In the genomic region with DNA sequence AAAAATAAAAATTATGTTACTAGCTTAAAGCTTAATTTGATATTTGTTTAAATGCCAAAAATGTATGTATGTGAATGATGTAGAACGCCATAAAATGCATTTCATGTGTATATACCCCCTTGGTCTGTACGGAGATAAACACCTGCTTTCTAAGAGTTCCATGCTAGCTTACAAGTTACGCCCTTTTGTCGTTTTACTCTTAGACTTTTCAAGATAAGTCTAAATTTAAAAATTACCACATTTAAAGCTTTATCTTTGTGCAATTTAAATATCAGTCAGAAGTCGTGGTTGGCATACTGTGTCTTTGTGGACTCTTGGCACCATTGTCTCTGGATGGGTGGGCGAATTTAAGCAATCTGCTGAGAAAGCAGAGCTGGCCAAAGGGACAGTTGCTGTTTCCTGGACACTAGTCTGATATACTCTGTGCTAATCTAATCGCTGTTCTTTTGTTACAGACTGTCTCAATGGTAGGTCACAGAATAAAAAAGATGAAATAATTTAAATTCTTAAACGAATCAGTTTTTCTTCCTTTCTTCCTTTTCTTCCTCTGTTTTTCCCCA, we compare ENCODE assay signal across 22 mouse cellular contexts. TPM values are rescaled to one million over a fixed set of nuclear protein-coding genes. Genes with fewer than 3 reads are reported as not detected.
DNase-seq lines count a peak whose midpoint lies in the region; ATAC-seq and TF ChIP-seq lines count a peak whose summit lies in the region.
"Had no signal": no experiment of that assay in that cellular context is flagged by ENCODE, and none has a peak within 500 bp of the region (broad histone marks: within the 10 kb centered on the region; RNA-seq: fewer than 3 reads in every experiment).

No protein-coding gene starts in this region.

- H3K4me2 ChIP-seq in liver, postnatal 0 days (ENCODE audit: low read depth, low read length) = no peak overlapping the region
- H3K4me2 ChIP-seq in liver, embryonic 11.5 days = no peak overlapping the region
- no peak overlapping the region for H3K4me2 ChIP-seq in intestine, embryonic 16.5 days (ENCODE audit: low read depth, low read length)
- H3K4me2 ChIP-seq: embryonic facial prominence, embryonic 15.5 days; forebrain, embryonic 12.5 days; heart, embryonic 13.5 days; hindbrain, embryonic 12.5 days had no signal

- peak; percentile 58; the same call in 1 of the 2 replicates for TF ChIP-seq EP300 in liver, postnatal 0 days (IDR thresholded peaks at IDR 0.05; ENCODE audit: low read depth)

- H3K9ac ChIP-seq in liver, postnatal 0 days (replicated peaks) = no peak overlapping the region
- H3K9ac ChIP-seq in liver, embryonic 11.5 days (ENCODE audit: low read depth, low read length) = no peak overlapping the region
- H3K9ac ChIP-seq in intestine, embryonic 16.5 days (ENCODE audit: low read depth, low read length) = no peak overlapping the region
- H3K9ac ChIP-seq: embryonic facial prominence, embryonic 15.5 days; forebrain, embryonic 12.5 days; heart, embryonic 13.5 days; hindbrain, embryonic 12.5 days had no signal

- H3K4me1 ChIP-seq in liver, postnatal 0 days (ENCODE audit: insufficient read depth) = 0 out of 2 replicates have a peak, but pooled peaks cover 3% of the 10 kb centered on the region
- no peaks in the 10 kb centered on the region for H3K4me1 ChIP-seq in liver, embryonic 11.5 days (replicated peaks; ENCODE audit: control insufficient read depth, insufficient read depth, low read length)
- H3K4me1 ChIP-seq in embryonic fibroblast, embryonic 13.5 days (ENCODE audit: control insufficient read depth, insufficient read depth, low read length) = peaks cover 16% of the 10 kb centered on the region; the same call in 1 of the 2 replicates
- 0 out of 2 replicates have a peak, but pooled peaks cover 5% of the 10 kb centered on the region for H3K4me1 ChIP-seq in intestine, embryonic 16.5 days (ENCODE audit: control insufficient read depth, insufficient read depth, low read length)
- H3K4me1 ChIP-seq: forebrain, embryonic 12.5 days; hindbrain, embryonic 12.5 days had no signal

- no peak overlapping the region for H3K4me3 ChIP-seq in liver, postnatal 0 days (ENCODE audit: low read depth, low read length)
- no peak overlapping the region for H3K4me3 ChIP-seq in liver, embryonic 11.5 days (ENCODE audit: low read depth, low read length)
- no peak overlapping the region for H3K4me3 ChIP-seq in embryonic fibroblast, embryonic 13.5 days (ENCODE audit: insufficient read depth, low read length)
- H3K4me3 ChIP-seq in intestine, embryonic 16.5 days (ENCODE audit: low read length) = no peak overlapping the region
- H3K4me3 ChIP-seq: embryonic facial prominence, embryonic 15.5 days; forebrain, embryonic 12.5 days; heart, embryonic 13.5 days; hindbrain, embryonic 12.5 days had no signal

- ATAC-seq in liver, postnatal 0 days = no peak
- no peak for ATAC-seq in liver, embryonic 11.5 days (replicated peaks; ENCODE audit: low FRiP score)
- ATAC-seq in megakaryocyte-erythroid progenitor cell, adult 5-6 weeks (replicated peaks; ENCODE audit: low FRiP score, low TSS enrichment, poor library complexity, severe bottlenecking) = peak; percentile 82
- ATAC-seq in intestine, embryonic 16.5 days = no peak
- ATAC-seq: forebrain, embryonic 16.5 days; inflammation-experienced regulatory T-cells, adult 6 months had no signal

- WGBS in liver, postnatal 0 days (ENCODE audit: insufficient replicate concordance) = 56% methylated on average over 8 of the region's 8 CpGs
- 84% methylated on average over 8 of the region's 8 CpGs for WGBS in liver, embryonic 11.5 days
- WGBS in intestine, embryonic 16.5 days = 84% methylated on average over 8 of the region's 8 CpGs

- no peaks in the 10 kb centered on the region for H3K9me3 ChIP-seq in liver, postnatal 0 days (ENCODE audit: low read length)
- H3K9me3 ChIP-seq in liver, embryonic 11.5 days (ENCODE audit: control insufficient read depth, low read length) = no peaks in the 10 kb centered on the region
- H3K9me3 ChIP-seq in intestine, embryonic 16.5 days (ENCODE audit: control insufficient read depth, low read length) = no peaks in the 10 kb centered on the region
- H3K9me3 ChIP-seq: embryonic facial prominence, embryonic 15.5 days; forebrain, embryonic 12.5 days; heart, embryonic 13.5 days; hindbrain, embryonic 12.5 days had no signal

- TF ChIP-seq CTCF in liver, postnatal 0 days (IDR thresholded peaks at IDR 0.05; ENCODE audit: low read depth) = no peak
- TF ChIP-seq CTCF in embryonic fibroblast, embryonic 13.5 days (IDR thresholded peaks at IDR 0.05; ENCODE audit: borderline replicate concordance, insufficient read depth, low read length) = no peak

- no peak for TF ChIP-seq POLR2A in embryonic fibroblast, embryonic 13.5 days (IDR thresholded peaks at IDR 0.05; ENCODE audit: low read depth, low read length)

- no peak overlapping the region for H3K27ac ChIP-seq in liver, postnatal 0 days (ENCODE audit: low read depth)
- no peak overlapping the region for H3K27ac ChIP-seq in liver, embryonic 11.5 days (ENCODE audit: low read depth, low read length)
- peak overlapping the region; percentile 74 for H3K27ac ChIP-seq in embryonic fibroblast, embryonic 13.5 days (ENCODE audit: insufficient read depth, low read length)
- no peak overlapping the region for H3K27ac ChIP-seq in intestine, embryonic 16.5 days (ENCODE audit: low read length)
- H3K27ac ChIP-seq: forebrain, embryonic 12.5 days; hindbrain, embryonic 12.5 days had no signal

- DNase-seq in heart, adult 11 months = peak; percentile 71
- DNase-seq in heart, adult 8-10 months (ENCODE audit: low spot score) = no peak
- no peak for DNase-seq in liver, postnatal 0 days
- DNase-seq in liver, embryonic 11.5 days (ENCODE audit: low spot score) = no peak
- DNase-seq: adrenal gland, adult 2 months; adrenal gland, postnatal 25 days; cerebellum, adult 18-20 months; embryo, embryonic 11 days; gastrocnemius, postnatal 25 days; heart, postnatal 4 days had no signal

- H3K36me3 ChIP-seq in liver, postnatal 0 days (replicated peaks; ENCODE audit: insufficient read depth, low read length) = peaks cover 60% of the 10 kb centered on the region
- H3K36me3 ChIP-seq in liver, embryonic 11.5 days (ENCODE audit: control insufficient read depth, insufficient read depth, low read length) = peaks cover 42% of the 10 kb centered on the region
- peaks cover 13% of the 10 kb centered on the region; the same call in 1 of the 2 replicates for H3K36me3 ChIP-seq in intestine, embryonic 16.5 days (ENCODE audit: control insufficient read depth, insufficient read depth, low read length)

- no peaks in the 10 kb centered on the region for H3K27me3 ChIP-seq in liver, postnatal 0 days (ENCODE audit: insufficient read depth, low read length)
- no peaks in the 10 kb centered on the region for H3K27me3 ChIP-seq in liver, embryonic 11.5 days (replicated peaks; ENCODE audit: control insufficient read depth, insufficient read depth, low read length)
- H3K27me3 ChIP-seq in intestine, embryonic 16.5 days (replicated peaks; ENCODE audit: control insufficient read depth, insufficient read depth, low read length) = no peaks in the 10 kb centered on the region
- H3K27me3 ChIP-seq: CH12.LX; embryonic facial prominence, embryonic 15.5 days; forebrain, embryonic 12.5 days; heart, embryonic 13.5 days; hindbrain, embryonic 12.5 days had no signal

RNA-seq across cellular contexts. Expression of a gene that starts 20.0 kb away (rescaled TPM):
- total RNA-seq in heart, adult 8-10 months (2022) = 100 to 1,000 TPM; 347 to 373 (median 363) TPM
- polyA plus RNA-seq in liver, postnatal 0 days (2015; fragmentation: Nextera tagmentation; extraction: Ambion mirVana) = 118 and 124 TPM in 2 replicates
- 261 and 285 TPM in 2 replicates for polyA plus RNA-seq in liver, embryonic 11.5 days (2014; fragmentation: Nextera tagmentation; extraction: Ambion mirVana)
- polyA plus RNA-seq in embryonic fibroblast, embryonic 13.5 days (2011; ENCODE audit: insufficient read length, low read depth, missing spikeins) = 215 and 254 TPM in 2 replicates
- total RNA-seq in megakaryocyte-erythroid progenitor cell, adult 5-6 weeks (2014; fragmentation: Nextera tagmentation) = 93.1 and 106 TPM in 2 replicates
- 72.0 and 76.5 TPM in 2 replicates for total RNA-seq in megakaryocyte-erythroid progenitor cell, adult 5-6 weeks (2017)
- polyA plus RNA-seq in intestine, embryonic 16.5 days (2015; fragmentation: Nextera tagmentation; extraction: Ambion mirVana) = 250 and 256 TPM in 2 replicates

RNA-seq across cellular contexts. Expression of a gene that starts 52.9 kb away (rescaled TPM):
- 1 to 10 TPM; 5.4 to 7.7 (median 5.9) TPM for total RNA-seq in heart, adult 8-10 months (2022)
- 28.0 and 29.0 TPM in 2 replicates for polyA plus RNA-seq in liver, postnatal 0 days (2015; fragmentation: Nextera tagmentation; extraction: Ambion mirVana)
- polyA plus RNA-seq in liver, embryonic 11.5 days (2014; fragmentation: Nextera tagmentation; extraction: Ambion mirVana) = 7.8 and 8.7 TPM in 2 replicates
- polyA plus RNA-seq in embryonic fibroblast, embryonic 13.5 days (2011; ENCODE audit: insufficient read length, low read depth, missing spikeins) = 38.4 and 44.6 TPM in 2 replicates
- total RNA-seq in megakaryocyte-erythroid progenitor cell, adult 5-6 weeks (2014; fragmentation: Nextera tagmentation) = not detected in 2 replicates
- total RNA-seq in megakaryocyte-erythroid progenitor cell, adult 5-6 weeks (2017) = 0.19 and 0.70 TPM in 2 replicates
- 3.3 and 3.8 TPM in 2 replicates for polyA plus RNA-seq in intestine, embryonic 16.5 days (2015; fragmentation: Nextera tagmentation; extraction: Ambion mirVana)
- total RNA-seq: common myeloid progenitor, adult 5-6 weeks; granulocyte monocyte progenitor cell, adult 5-6 weeks had no signal

RNA-seq across cellular contexts. Expression of a gene that starts 57.5 kb away (rescaled TPM):
- total RNA-seq in heart, adult 8-10 months (2022) = 100 to 1,000 TPM; 110 to 141 (median 120) TPM
- polyA plus RNA-seq in liver, postnatal 0 days (2015; fragmentation: Nextera tagmentation; extraction: Ambion mirVana) = 17.6 TPM in 2 replicates
- 18.9 and 21.8 TPM in 2 replicates for polyA plus RNA-seq in liver, embryonic 11.5 days (2014; fragmentation: Nextera tagmentation; extraction: Ambion mirVana)
- 87.9 and 111 TPM in 2 replicates for polyA plus RNA-seq in embryonic fibroblast, embryonic 13.5 days (2011; ENCODE audit: insufficient read length, low read depth, missing spikeins)
- 21.2 and 30.6 TPM in 2 replicates for total RNA-seq in megakaryocyte-erythroid progenitor cell, adult 5-6 weeks (2014; fragmentation: Nextera tagmentation)
- 5.9 and 9.0 TPM in 2 replicates for total RNA-seq in megakaryocyte-erythroid progenitor cell, adult 5-6 weeks (2017)
- polyA plus RNA-seq in intestine, embryonic 16.5 days (2015; fragmentation: Nextera tagmentation; extraction: Ambion mirVana) = 27.3 and 27.5 TPM in 2 replicates
